Mouse (Mus musculus) cerebellum, adult 2 months (tissue): Measurements from ENCODE around the gene Zfp385a.

Experiments used
- CTCF ChIP-seq: fragments of 200-500 bp; IDR thresholded peaks from 2 replicates; pipeline ENCODE4 v1.5.1; 2011; ENCODE audit warnings: low read depth, mild to moderate bottlenecking, control low read depth, low read length, moderate library complexity, borderline replicate concordance; ENCODE audit not compliant: insufficient read depth
- POLR2A ChIP-seq: fragments of 200-500 bp; IDR thresholded peaks from 2 replicates; pipeline ENCODE4 v1.6.1; 2011; ENCODE audit warnings: low read length, control low read depth, borderline replicate concordance; ENCODE audit not compliant: insufficient read depth

DNA sequence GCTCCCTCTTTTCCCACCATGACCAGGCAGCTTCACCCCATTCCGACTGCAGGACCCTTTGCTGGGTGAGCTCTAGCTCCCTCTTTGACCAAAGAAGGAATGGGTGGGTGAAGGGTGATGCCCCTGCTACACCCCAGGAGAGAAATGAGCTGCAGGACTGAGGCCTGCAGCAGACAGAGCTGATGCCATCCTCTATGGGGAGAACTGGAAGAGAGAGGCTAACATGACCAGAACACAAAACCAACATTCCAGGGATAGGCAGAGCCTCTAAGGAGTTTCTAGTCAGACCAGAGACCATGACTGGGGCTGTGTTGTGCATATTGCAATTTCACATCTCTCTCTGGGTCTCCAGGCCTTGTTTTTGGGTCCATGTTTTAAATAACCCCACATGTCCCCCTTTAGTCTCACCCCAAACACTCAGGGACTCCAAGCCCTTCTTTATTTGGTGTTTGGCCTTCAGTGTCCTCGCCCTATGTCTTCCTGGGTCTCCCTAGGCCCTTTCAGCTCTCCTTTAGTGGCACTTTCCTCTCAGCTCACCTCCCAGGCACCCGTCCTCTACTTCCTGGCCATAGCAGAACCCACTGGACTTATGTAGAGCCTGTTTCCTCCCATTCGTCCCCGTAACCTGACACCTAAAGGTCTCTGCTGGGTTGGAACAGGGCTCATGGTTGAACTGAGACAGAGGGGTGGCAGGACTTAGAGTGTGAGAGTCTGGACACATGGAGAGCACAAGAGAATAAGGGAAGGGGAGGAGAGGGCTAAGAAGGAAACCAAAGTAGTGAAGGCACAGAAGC lies 38.1 kb downstream of the Zfp385a start:
- TF ChIP-seq CTCF, result no peak
- TF ChIP-seq POLR2A, result no peak
